Mouse (Mus musculus): ENCODE results near the gene Ranbp3l. TPM values are rescaled to one million over a fixed set of nuclear protein-coding genes. Genes with fewer than 3 reads are reported as not detected.
A peak's percentile ranks its signal among the peaks of the same experiment; 100 is the strongest.

Ranbp3l gene
- polyA plus RNA-seq, 1 experiment from 2014 or later: 13.7 TPM

GRCm38 (mm10) chr15:9100446-9101077 is 132.8 kb downstream of the Ranbp3l start:
- H3K9me3 ChIP-seq (ENCODE audit: control insufficient read depth, low read length): no peaks in the 10 kb centered on the region
- H3K4me2 ChIP-seq (ENCODE audit: low read length): no peak overlapping the region
- ATAC-seq (ENCODE audit: low FRiP score, low TSS enrichment) (no peak; the same call in 1 of the 2 replicates), DNase-seq (peak; percentile 9)
- no peak overlapping the region for H3K4me3 ChIP-seq (replicated peaks; ENCODE audit: low read depth, low read length)
- WGBS: 60% methylated on average over 10 of the region's 10 CpGs
- H3K4me1 ChIP-seq (ENCODE audit: control insufficient read depth, insufficient read depth, low read length): no peaks in the 10 kb centered on the region
- H3K27ac ChIP-seq (replicated peaks; ENCODE audit: low read depth, low read length): 0 out of 2 replicates have a peak overlapping the region, but pooled peaks have one; percentile 37
- peaks cover 49% of the 10 kb centered on the region for H3K36me3 ChIP-seq (ENCODE audit: control insufficient read depth, insufficient read depth, low read length)
- H3K9ac ChIP-seq (replicated peaks; ENCODE audit: low read length): no peak overlapping the region
- no peaks in the 10 kb centered on the region for H3K27me3 ChIP-seq (ENCODE audit: control insufficient read depth, insufficient read depth, low read length)

- no peak overlapping the region for H3K4me3 ChIP-seq (replicated peaks; ENCODE audit: low read depth, low read length)
- no peak overlapping the region for H3K4me2 ChIP-seq (ENCODE audit: low read length)
- H3K4me1 ChIP-seq (ENCODE audit: control insufficient read depth, insufficient read depth, low read length): no peaks in the 10 kb centered on the region
- no peak for ATAC-seq (ENCODE audit: low FRiP score, low TSS enrichment)
- H3K27ac ChIP-seq (replicated peaks; ENCODE audit: low read depth, low read length): no peak overlapping the region
- 86% methylated on average over 13 of the region's 13 CpGs for WGBS
- H3K36me3 ChIP-seq (ENCODE audit: control insufficient read depth, insufficient read depth, low read length): peaks cover 56% of the 10 kb centered on the region
- no peak overlapping the region for H3K9ac ChIP-seq (replicated peaks; ENCODE audit: low read length)
- H3K27me3 ChIP-seq (ENCODE audit: control insufficient read depth, insufficient read depth, low read length): no peaks in the 10 kb centered on the region
- H3K9me3 ChIP-seq (ENCODE audit: control insufficient read depth, low read length): no peaks in the 10 kb centered on the region
- no peak for DNase-seq
Observed at GRCm38 (mm10) chr15:9106303-9107074, 138.7 kb downstream of the Ranbp3l start.

GRCm38 (mm10) chr15:9110526-9111347 is 143.0 kb downstream of the Ranbp3l start:
- no peaks in the 10 kb centered on the region for H3K9me3 ChIP-seq (ENCODE audit: control insufficient read depth, low read length)
- H3K27me3 ChIP-seq (ENCODE audit: control insufficient read depth, insufficient read depth, low read length): no peaks in the 10 kb centered on the region
- H3K27ac ChIP-seq (replicated peaks; ENCODE audit: low read depth, low read length): no peak overlapping the region
- no peak overlapping the region for H3K4me2 ChIP-seq (ENCODE audit: low read length)
- H3K9ac ChIP-seq (replicated peaks; ENCODE audit: low read length): no peak overlapping the region
- DNase-seq: no peak
- no peak for ATAC-seq (ENCODE audit: low FRiP score, low TSS enrichment)
- no peak overlapping the region for H3K4me3 ChIP-seq (replicated peaks; ENCODE audit: low read depth, low read length)
- WGBS: 88% methylated on average over 6 of the region's 6 CpGs
- H3K36me3 ChIP-seq (ENCODE audit: control insufficient read depth, insufficient read depth, low read length): peaks cover 63% of the 10 kb centered on the region
- no peaks in the 10 kb centered on the region for H3K4me1 ChIP-seq (ENCODE audit: control insufficient read depth, insufficient read depth, low read length)

GRCm38 (mm10) chr15:9111648-9112047 is 143.9 kb downstream of the Ranbp3l start:
- 88% methylated on average over 3 of the region's 3 CpGs for whole genome bisulfite sequencing

GRCm38 (mm10) chr15:9113556-9113955 is 145.8 kb downstream of the Ranbp3l start:
- Histone ChIP-seq H3K9me3 (ENCODE audit: control insufficient read depth, low read length) (no peaks in the 10 kb centered on the region), H3K4me1 (ENCODE audit: control insufficient read depth, insufficient read depth, low read length) (no peaks in the 10 kb centered on the region), H3K9ac (replicated peaks; ENCODE audit: low read length) (no peak overlapping the region), H3K27me3 (ENCODE audit: control insufficient read depth, insufficient read depth, low read length) (no peaks in the 10 kb centered on the region), H3K4me3 (replicated peaks; ENCODE audit: low read depth, low read length) (no peak overlapping the region), H3K36me3 (ENCODE audit: control insufficient read depth, insufficient read depth, low read length) (peaks cover 75% of the 10 kb centered on the region), H3K27ac (replicated peaks; ENCODE audit: low read depth, low read length) (no peak overlapping the region), H3K4me2 (ENCODE audit: low read length) (no peak overlapping the region)
- 86% methylated on average over 9 of the region's 9 CpGs for WGBS
- ATAC-seq (ENCODE audit: low FRiP score, low TSS enrichment): no peak
- DNase-seq: no peak

More at GRCm38 (mm10) chr15:9111648-9112047, 143.9 kb downstream of the Ranbp3l start:
- no peaks in the 10 kb centered on the region for H3K4me1 ChIP-seq (ENCODE audit: control insufficient read depth, insufficient read depth, low read length)
- H3K27me3 ChIP-seq (ENCODE audit: control insufficient read depth, insufficient read depth, low read length): no peaks in the 10 kb centered on the region
- no peak overlapping the region for H3K9ac ChIP-seq (replicated peaks; ENCODE audit: low read length)
- H3K9me3 ChIP-seq (ENCODE audit: control insufficient read depth, low read length): no peaks in the 10 kb centered on the region
- ATAC-seq (ENCODE audit: low FRiP score, low TSS enrichment) (no peak), DNase-seq (no peak)
- H3K4me2 ChIP-seq (ENCODE audit: low read length): no peak overlapping the region
- no peak overlapping the region for H3K4me3 ChIP-seq (replicated peaks; ENCODE audit: low read depth, low read length)
- H3K36me3 ChIP-seq (ENCODE audit: control insufficient read depth, insufficient read depth, low read length): peaks cover 68% of the 10 kb centered on the region
- no peak overlapping the region for H3K27ac ChIP-seq (replicated peaks; ENCODE audit: low read depth, low read length)

GRCm38 (mm10) chr15:9114131-9114530 is 146.4 kb downstream of the Ranbp3l start:
- DNase-seq: no peak
- Histone ChIP-seq H3K27ac (replicated peaks; ENCODE audit: low read depth, low read length) (no peak overlapping the region), H3K27me3 (ENCODE audit: control insufficient read depth, insufficient read depth, low read length) (no peaks in the 10 kb centered on the region), H3K4me1 (ENCODE audit: control insufficient read depth, insufficient read depth, low read length) (no peaks in the 10 kb centered on the region), H3K9me3 (ENCODE audit: control insufficient read depth, low read length) (no peaks in the 10 kb centered on the region), H3K9ac (replicated peaks; ENCODE audit: low read length) (no peak overlapping the region), H3K4me3 (replicated peaks; ENCODE audit: low read depth, low read length) (no peak overlapping the region), H3K36me3 (ENCODE audit: control insufficient read depth, insufficient read depth, low read length) (peaks cover 76% of the 10 kb centered on the region), H3K4me2 (ENCODE audit: low read length) (no peak overlapping the region)
- ATAC-seq (ENCODE audit: low FRiP score, low TSS enrichment): no peak
- 89% methylated on average over 4 of the region's 4 CpGs for WGBS

- Histone ChIP-seq H3K9ac (replicated peaks; ENCODE audit: low read length) (no peak overlapping the region), H3K27ac (replicated peaks; ENCODE audit: low read depth, low read length) (no peak overlapping the region), H3K4me1 (ENCODE audit: control insufficient read depth, insufficient read depth, low read length) (no peaks in the 10 kb centered on the region), H3K36me3 (ENCODE audit: control insufficient read depth, insufficient read depth, low read length) (peaks cover 79% of the 10 kb centered on the region), H3K4me3 (replicated peaks; ENCODE audit: low read depth, low read length) (no peak overlapping the region), H3K4me2 (ENCODE audit: low read length) (no peak overlapping the region), H3K27me3 (ENCODE audit: control insufficient read depth, insufficient read depth, low read length) (no peaks in the 10 kb centered on the region), H3K9me3 (ENCODE audit: control insufficient read depth, low read length) (no peaks in the 10 kb centered on the region)
- no peak for ATAC-seq (ENCODE audit: low FRiP score, low TSS enrichment)
- DNase-seq: no peak
- 83% methylated on average over 5 of the region's 5 CpGs for WGBS
Observed at GRCm38 (mm10) chr15:9114599-9114998, 146.8 kb downstream of the Ranbp3l start.
